Mouse (Mus musculus) liver, embryonic 14.5 days (tissue): ENCODE data around the gene Arhgef15. TPM values are rescaled to one million over a fixed set of nuclear protein-coding genes. Genes with fewer than 3 reads are reported as not detected.

Experiments
- ATAC-seq: fragments of 200-750 bp; cut with Nextera tagmentation; 2 replicates; pipeline ENCODE4 v1.8.0; 2017; ENCODE audit warnings: moderate number of reproducible peaks, mild to moderate bottlenecking, moderate library complexity; ENCODE audit not compliant: insufficient read depth
- DNase-seq, 3 experiments: peaks; one replicate each; pipeline ENCODE4 v3.0.0-alpha.2; 2012 to 2013; ENCODE audit warnings: low read depth in 3 of 3, low spot score in 3 of 3
- H3K27ac ChIP-seq: fragments of 300-500 bp; sonication (generic); 2 replicates; pipeline ENCODE4 v1.5.1; 2014; ENCODE audit warnings: moderate library complexity, mild to moderate bottlenecking, control low read depth, inconsistent platforms
- H3K27me3 ChIP-seq: fragments of 300-500 bp; sonication (generic); 2 replicates; pipeline ENCODE4 v1.6.1; 2014; ENCODE audit warnings: mild to moderate bottlenecking, low read length, moderate library complexity; ENCODE audit not compliant: control insufficient read depth, insufficient read depth
- H3K36me3 ChIP-seq: fragments of 300-500 bp; sonication (generic); replicated peaks from 2 replicates; pipeline ENCODE4 v1.6.1; 2014; ENCODE audit warnings: low read depth; ENCODE audit not compliant: control insufficient read depth, insufficient read depth
- H3K4me1 ChIP-seq, 2 experiments: fragments of 200-500 bp in 1 of 2; fragments of 300-500 bp in 1 of 2; sonication (generic) in 1 of 2; replicated peaks; 2 replicates each; pipeline ENCODE4 v1.6.1; 2012 to 2014; ENCODE audit warnings: antibody characterized with exemption in 1 of 2, inconsistent platforms in 1 of 2, low read length in 1 of 2; ENCODE audit not compliant: control insufficient read depth in 2 of 2, insufficient read depth in 2 of 2
- H3K4me2 ChIP-seq: fragments of 300-500 bp; sonication (generic); 2 replicates; pipeline ENCODE4 v1.6.1; 2014; ENCODE audit warnings: low read depth, mild to moderate bottlenecking, control low read depth, moderate library complexity
- H3K4me3 ChIP-seq, 2 experiments: fragments of 200-500 bp in 1 of 2; fragments of 300-500 bp in 1 of 2; sonication (generic) in 1 of 2; 2 replicates each; pipeline ENCODE4 v1.5.1; 2012 to 2014; ENCODE audit warnings: low read depth in 2 of 2, low read length in 2 of 2, mild to moderate bottlenecking in 2 of 2, control low read depth in 1 of 2, inconsistent platforms in 1 of 2, moderate library complexity in 1 of 2; ENCODE audit not compliant: insufficient read depth in 1 of 2
- H3K9ac ChIP-seq: fragments of 300-500 bp; sonication (generic); replicated peaks from 2 replicates; pipeline ENCODE4 v1.6.1; 2014; ENCODE audit warnings: mild to moderate bottlenecking, control low read depth, moderate library complexity
- H3K9me3 ChIP-seq: fragments of 300-500 bp; sonication (generic); 2 replicates; pipeline ENCODE4 v1.6.1; 2016; ENCODE audit warnings: low read length, mixed read lengths; ENCODE audit not compliant: control insufficient read depth
- CTCF ChIP-seq: IDR thresholded peaks from 2 replicates; pipeline ENCODE4 v1.5.1; 2016; ENCODE audit warnings: antibody characterized with exemption, low read depth, control low read depth
- EP300 ChIP-seq: IDR thresholded peaks from 2 replicates; pipeline ENCODE4 v1.6.1; 2016; ENCODE audit warnings: antibody characterized with exemption, low read depth
- WGBS: fragments of 180-500 bp; shearing (Covaris S2); extraction: QIAGEN DNeasy Blood & Tissue Kit; methylation state at CpG from one replicate; pipeline ENCODE4 v1.1.7; 2014; ENCODE audit not compliant: insufficient replicate concordance; 5-methylcytosine and 5-hydroxymethylcytosine counted together
- polyA plus RNA-seq, 2 experiments: library from polyadenylated mRNA; depleted of rRNA in 1 of 2; stranded (reverse) in 1 of 2; unstranded in 1 of 2; fragments of >200 nt; fragmentation: Nextera tagmentation in 1 of 2; extraction: Ambion mirVana in 1 of 2; gene quantifications; 2 replicates each; pipeline versions ENCODE4 v1.2.1 to v1.2.3; 2012 to 2014

Arhgef15 gene
- polyA plus RNA-seq, 2 experiments = 0.89 to 1.4 TPM

- ATAC-seq (no peak), DNase-seq (no peak)
- TF ChIP-seq EP300 = no peak
- TF ChIP-seq CTCF = no peak
- H3K27me3 ChIP-seq = no peaks in the 10 kb centered on the region
- no peaks in the 10 kb centered on the region for H3K4me1 ChIP-seq
- peaks cover 77% of the 10 kb centered on the region for H3K36me3 ChIP-seq
- H3K4me2 ChIP-seq = no peak overlapping the region
- no peaks in the 10 kb centered on the region for H3K9me3 ChIP-seq
- H3K9ac ChIP-seq = no peak overlapping the region
- H3K4me3 ChIP-seq = no peak overlapping the region
- 58% methylated on average over 4 of the region's 4 CpGs for WGBS
- H3K27ac ChIP-seq = no peak overlapping the region
Observed at GRCm38 (mm10) chr11:68997080-68997479, 39.8 kb upstream of the Arhgef15 start.

- H3K4me1 ChIP-seq = no peaks in the 10 kb centered on the region
- no peaks in the 10 kb centered on the region for H3K9me3 ChIP-seq
- H3K36me3 ChIP-seq = peaks cover 64% of the 10 kb centered on the region
- H3K4me2 ChIP-seq = no peak overlapping the region
- no peak for ATAC-seq
- no peaks in the 10 kb centered on the region for H3K27me3 ChIP-seq
- no peak overlapping the region for H3K27ac ChIP-seq
- H3K4me3 ChIP-seq = no peak overlapping the region
- 92% methylated on average over 3 of the region's 3 CpGs for WGBS
- no peak for DNase-seq
- TF ChIP-seq EP300 = no peak
- peak; percentile 48 for TF ChIP-seq CTCF
- H3K9ac ChIP-seq = no peak overlapping the region
Observed at GRCm38 (mm10) chr11:68994377-68994776, 37.1 kb upstream of the Arhgef15 start.

- H3K9ac ChIP-seq = no peak overlapping the region
- 80% methylated on average over 7 of the region's 7 CpGs for whole genome bisulfite sequencing
- no peak overlapping the region for H3K27ac ChIP-seq
- no peak for DNase-seq
- no peaks in the 10 kb centered on the region for H3K4me1 ChIP-seq
- no peak overlapping the region for H3K4me2 ChIP-seq
- TF ChIP-seq EP300 (no peak), CTCF (no peak)
- ATAC-seq = no peak
- H3K36me3 ChIP-seq = peaks cover 59% of the 10 kb centered on the region
- H3K27me3 ChIP-seq = no peaks in the 10 kb centered on the region
- no peaks in the 10 kb centered on the region for H3K9me3 ChIP-seq
- H3K4me3 ChIP-seq = no peak overlapping the region
Observed at GRCm38 (mm10) chr11:68993122-68993521, 35.8 kb upstream of the Arhgef15 start.

- H3K27me3 ChIP-seq = no peaks in the 10 kb centered on the region
- peaks cover 40% of the 10 kb centered on the region for H3K36me3 ChIP-seq
- no peak overlapping the region for H3K9ac ChIP-seq
- no peaks in the 10 kb centered on the region for H3K9me3 ChIP-seq
- TF ChIP-seq CTCF (no peak), EP300 (no peak)
- H3K4me1 ChIP-seq = no peaks in the 10 kb centered on the region
- 90% methylated on average over 17 of the region's 17 CpGs for WGBS
- H3K4me3 ChIP-seq = no peak overlapping the region
- no peak overlapping the region for H3K27ac ChIP-seq
- H3K4me2 ChIP-seq = no peak overlapping the region
- DNase-seq (no peak), ATAC-seq (no peak)
Observed at GRCm38 (mm10) chr11:68988341-68988740, 31.1 kb upstream of the Arhgef15 start.

- DNase-seq (no peak), ATAC-seq (no peak)
- no peak overlapping the region for H3K27ac ChIP-seq
- H3K9me3 ChIP-seq = no peaks in the 10 kb centered on the region
- peaks cover 33% of the 10 kb centered on the region for H3K36me3 ChIP-seq
- no peaks in the 10 kb centered on the region for H3K4me1 ChIP-seq
- no peak overlapping the region for H3K4me3 ChIP-seq
- no peaks in the 10 kb centered on the region for H3K27me3 ChIP-seq
- no peak overlapping the region for H3K4me2 ChIP-seq
- 81% methylated on average over 11 of the region's 11 CpGs for WGBS
- TF ChIP-seq EP300 (no peak), CTCF (no peak)
- H3K9ac ChIP-seq = no peak overlapping the region
Observed at GRCm38 (mm10) chr11:68987365-68987882, 30.1 kb upstream of the Arhgef15 start.
